Mouse (Mus musculus) midbrain, embryonic 12.5 days (tissue): Measurements from ENCODE around the gene Yod1. TPM values are rescaled to one million over a fixed set of nuclear protein-coding genes. Genes with fewer than 3 reads are reported as not detected.

ENCODE experiments used
- polyA plus RNA-seq: library from polyadenylated mRNA; unstranded; fragments of >200 nt; fragmentation: Nextera tagmentation; extraction: Ambion mirVana; gene quantifications from 2 replicates; pipeline ENCODE4 v1.2.1, GENCODE M21; 2016

Yod1 gene
- polyA plus RNA-seq, 1 experiment from 2014 or later = 22.2 TPM

Other genes starting within 250 kb of the Yod1 start
- not detected in 2 replicates for gene Zp3r, start 87.7 kb upstream of the Yod1 start, polyA plus RNA-seq
- not detected in 2 replicates for gene C4bp, start 55.7 kb upstream of the Yod1 start, polyA plus RNA-seq
- gene Gm29427, start 1.5 kb upstream of the Yod1 start, polyA plus RNA-seq = not detected in 2 replicates
- gene Pfkfb2, start 11.9 kb downstream of the Yod1 start, polyA plus RNA-seq = 15.6 and 16.1 TPM in 2 replicates
- gene AA986860, start 14.6 kb downstream of the Yod1 start, polyA plus RNA-seq = 0.54 and 0.56 TPM in 2 replicates
- not detected in 2 replicates for gene Fcamr, start 83.6 kb downstream of the Yod1 start, polyA plus RNA-seq
- not detected in 2 replicates for gene Pigr, start 109.4 kb downstream of the Yod1 start, polyA plus RNA-seq
- gene Fcmr, start 148.3 kb downstream of the Yod1 start, polyA plus RNA-seq = 0.48 TPM in 1 of 2 replicates, not detected in the other
- not detected in 2 replicates for gene Il24, start 170.1 kb downstream of the Yod1 start, polyA plus RNA-seq
- gene Il20, start 194.1 kb downstream of the Yod1 start, polyA plus RNA-seq = not detected in 2 replicates
- gene Il19, start 222.8 kb downstream of the Yod1 start, polyA plus RNA-seq = not detected in 2 replicates